Mouse (Mus musculus) forelimb bud, embryonic 11.5 days (tissue): ENCODE measurements around the gene Depdc1b.

ENCODE experiments used
- DNase-seq: peaks from one replicate; pipeline ENCODE4 v3.0.0-alpha.2; 2012; ENCODE audit warnings: low read depth, low spot score

The Depdc1b gene

GRCm38 (mm10) chr13:108437424-108437823 lies 121.3 kb downstream of the Depdc1b start:
- no peak for DNase-seq

GRCm38 (mm10) chr13:108439012-108439411 lies 122.9 kb downstream of the Depdc1b start:
- DNase-seq = no peak

- DNase-seq = no peak
Measured at GRCm38 (mm10) chr13:108448348-108448931, 132.3 kb downstream of the Depdc1b start.

GRCm38 (mm10) chr13:108449116-108450097 lies 133.3 kb downstream of the Depdc1b start, which contains the start of gene Pde4d:
Gene Pde4d, plus strand, starts transcription at chr13:108449948.
- peak; percentile 17 for DNase-seq

GRCm38 (mm10) chr13:108451122-108451521 lies 135.0 kb downstream of the Depdc1b start:
- DNase-seq = no peak

GRCm38 (mm10) chr13:108453064-108453919 lies 137.2 kb downstream of the Depdc1b start:
- no peak for DNase-seq
